Mouse (Mus musculus) liver, adult 2 months (tissue): ENCODE results near the gene Tcp11l2.

Experiments
- CTCF ChIP-seq: fragments of 200-500 bp; IDR thresholded peaks from 2 replicates; pipeline ENCODE4 v1.5.1; 2011; ENCODE audit warnings: low read depth, low read length, control low read depth
- POLR2A ChIP-seq: fragments of 200-500 bp; IDR thresholded peaks from 2 replicates; pipeline ENCODE4 v1.6.1; 2011; ENCODE audit warnings: low read length, control low read depth; ENCODE audit not compliant: insufficient read depth; ENCODE audit errors: extremely low read depth

DNA sequence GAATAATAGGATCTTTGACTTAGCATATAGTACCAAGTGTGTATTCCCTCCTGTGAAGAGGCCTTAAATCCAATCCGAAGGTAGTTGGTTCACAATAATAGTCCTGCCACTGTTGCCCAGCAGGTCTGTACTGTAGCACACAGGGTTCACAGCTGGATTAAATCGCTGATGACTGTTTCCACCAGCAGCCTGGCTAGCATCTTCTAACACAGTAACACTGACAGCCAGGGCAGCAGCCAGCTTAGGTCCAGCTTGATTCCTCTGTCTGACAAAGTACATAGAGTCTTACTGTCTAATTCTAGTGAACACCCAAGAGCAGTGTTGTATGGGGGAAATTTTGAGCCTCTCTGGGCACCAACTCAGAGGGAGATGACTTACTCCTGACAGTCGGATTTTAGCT lies 16.3 kb downstream of the Tcp11l2 start:
- TF ChIP-seq CTCF (no peak), POLR2A (no peak)
